ENCODE assay signal across 29 mouse cellular contexts in the genomic region with DNA sequence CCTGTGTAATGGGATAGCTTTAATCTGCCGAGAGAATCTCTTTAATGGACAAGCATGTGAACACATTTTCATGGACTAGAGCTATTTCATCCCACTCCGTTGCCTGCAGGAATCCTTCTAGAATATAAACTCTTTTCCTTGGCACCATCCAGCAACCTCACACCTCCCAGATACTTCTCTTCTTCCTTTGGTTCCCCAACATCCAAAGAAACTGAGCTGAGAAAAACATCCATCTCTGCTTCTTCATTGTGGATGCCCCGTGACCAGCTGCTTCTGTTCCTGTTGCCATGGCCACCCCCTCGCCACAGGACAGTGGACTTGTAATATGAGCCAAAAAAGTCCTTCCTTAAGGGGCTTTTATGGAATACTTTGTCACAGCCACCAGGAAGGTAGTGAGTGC.
DNase-seq lines count a peak whose midpoint lies in the region; ATAC-seq and TF ChIP-seq lines count a peak whose summit lies in the region.
"Had no signal": no experiment of that assay in that cellular context is flagged by ENCODE, and none has a peak within 500 bp of the region (broad histone marks: within the 10 kb centered on the region; RNA-seq: fewer than 3 reads in every experiment).

No protein-coding gene starts in this region.

- no peak overlapping the region for H3K27ac ChIP-seq in forebrain, postnatal 0 days (ENCODE audit: low read depth, low read length)
- no peak overlapping the region for H3K27ac ChIP-seq in forebrain, embryonic 13.5 days
- H3K27ac ChIP-seq: embryonic facial prominence, embryonic 13.5 days; hindbrain, embryonic 15.5 days; limb, embryonic 13.5 days; liver, embryonic 12.5 days had no signal

- H3K4me1 ChIP-seq in forebrain, postnatal 0 days (ENCODE audit: insufficient read depth), result no peaks in the 10 kb centered on the region; the same call in 1 of the 2 replicates
- peaks cover 18% of the 10 kb centered on the region for H3K4me1 ChIP-seq in forebrain, embryonic 13.5 days
- H3K4me1 ChIP-seq: hindbrain, embryonic 15.5 days; liver, embryonic 12.5 days had no signal

- no peak overlapping the region for H3K9ac ChIP-seq in forebrain, postnatal 0 days
- H3K9ac ChIP-seq in forebrain, embryonic 13.5 days, result no peak overlapping the region
- H3K9ac ChIP-seq: embryonic facial prominence, embryonic 13.5 days; heart, embryonic 12.5 days; hindbrain, embryonic 15.5 days; limb, embryonic 13.5 days; liver, embryonic 12.5 days had no signal

- no peak overlapping the region for H3K4me2 ChIP-seq in forebrain, postnatal 0 days (ENCODE audit: low read depth)
- H3K4me2 ChIP-seq in forebrain, embryonic 13.5 days, result no peak overlapping the region
- H3K4me2 ChIP-seq: embryonic facial prominence, embryonic 13.5 days; heart, embryonic 12.5 days; hindbrain, embryonic 15.5 days; limb, embryonic 13.5 days; liver, embryonic 12.5 days had no signal

- intact Hi-C loops in left cerebral cortex, postnatal 4 days (cut with DNase I), result no loop called here

- H3K4me3 ChIP-seq in forebrain, postnatal 0 days (ENCODE audit: low read depth, low read length), result no peak overlapping the region
- no peak overlapping the region for H3K4me3 ChIP-seq in forebrain, embryonic 13.5 days
- H3K4me3 ChIP-seq: embryonic facial prominence, embryonic 13.5 days; erythroblast, embryonic 14.5 days; heart, embryonic 12.5 days; hindbrain, embryonic 15.5 days; limb, embryonic 13.5 days; liver, embryonic 12.5 days had no signal

- no peaks in the 10 kb centered on the region for H3K9me3 ChIP-seq in forebrain, postnatal 0 days (ENCODE audit: low read length)
- H3K9me3 ChIP-seq in forebrain, embryonic 13.5 days (replicated peaks), result no peaks in the 10 kb centered on the region
- H3K9me3 ChIP-seq: embryonic facial prominence, embryonic 13.5 days; heart, embryonic 12.5 days; hindbrain, embryonic 15.5 days; limb, embryonic 13.5 days; liver, embryonic 12.5 days had no signal

- no peaks in the 10 kb centered on the region for H3K27me3 ChIP-seq in forebrain, postnatal 0 days (ENCODE audit: insufficient read depth, low read length)
- H3K27me3 ChIP-seq in forebrain, embryonic 13.5 days, result no peaks in the 10 kb centered on the region
- H3K27me3 ChIP-seq: CH12.LX; embryonic facial prominence, embryonic 13.5 days; heart, embryonic 12.5 days; hindbrain, embryonic 15.5 days; limb, embryonic 13.5 days; liver, embryonic 12.5 days had no signal

- no peak for TF ChIP-seq CTCF in forebrain, postnatal 0 days (IDR thresholded peaks at IDR 0.05; ENCODE audit: low read depth)

- 39% methylated on average over 4 of the region's 4 CpGs for WGBS in forebrain, postnatal 0 days
- WGBS in forebrain, embryonic 13.5 days, result 60% methylated on average over 4 of the region's 4 CpGs

- no peaks in the 10 kb centered on the region for H3K36me3 ChIP-seq in forebrain, postnatal 0 days (ENCODE audit: insufficient read depth)
- H3K36me3 ChIP-seq in forebrain, embryonic 13.5 days (ENCODE audit: poor library complexity, severe bottlenecking), result no peaks in the 10 kb centered on the region
- H3K36me3 ChIP-seq: embryonic facial prominence, embryonic 13.5 days; G1E; heart, embryonic 12.5 days; hindbrain, embryonic 15.5 days; limb, embryonic 13.5 days; liver, embryonic 12.5 days had no signal

- DNase-seq in forebrain, postnatal 0 days, result no peak
- peak; percentile 63 for DNase-seq in left cerebral cortex, postnatal 4 days
- DNase-seq in left cerebral cortex, adult 9 months (ENCODE audit: low spot score in 2 of 2), result no peak
- peak; percentile 52 for DNase-seq in brain, adult 2 months (ENCODE audit: low read depth, low spot score)
- DNase-seq in embryo, embryonic 11 days, result peak; percentile 20
- DNase-seq in thymus, postnatal 36 days, result no peak
- DNase-seq: adrenal gland, postnatal 36 days; B cell, adult 2 months; cerebellum, adult 18-20 months; cerebellum, postnatal 36 days; gastrocnemius, postnatal 14 days; heart, adult 11 months; heart, postnatal 10 days; kidney, postnatal 36 days; layer of hippocampus, postnatal 36 days; lung, adult 18-20 months; lung, postnatal 4 days had no signal

- ATAC-seq in forebrain, postnatal 0 days, result 0 out of 2 replicates have a peak, but pooled peaks have one; percentile 45
- ATAC-seq in forebrain, embryonic 13.5 days, result no peak
- ATAC-seq: forebrain, embryonic 14.5 days; intestine, embryonic 16.5 days; liver, embryonic 12.5 days; Patski had no signal

Comparison
In these comparisons a context has a peak if more than half of its experiments do, and no peak if none do; other contexts are left out.
1. DNase-seq: peak in left cerebral cortex, postnatal 4 days (single experiment), brain, adult 2 months (single experiment) and embryo, embryonic 11 days (single experiment); none in forebrain, postnatal 0 days (single experiment), left cerebral cortex, adult 9 months (0 of 2) and thymus, postnatal 36 days (0 of 2).